ENCODE assay signal across 10 mouse cellular contexts in the genomic region with DNA sequence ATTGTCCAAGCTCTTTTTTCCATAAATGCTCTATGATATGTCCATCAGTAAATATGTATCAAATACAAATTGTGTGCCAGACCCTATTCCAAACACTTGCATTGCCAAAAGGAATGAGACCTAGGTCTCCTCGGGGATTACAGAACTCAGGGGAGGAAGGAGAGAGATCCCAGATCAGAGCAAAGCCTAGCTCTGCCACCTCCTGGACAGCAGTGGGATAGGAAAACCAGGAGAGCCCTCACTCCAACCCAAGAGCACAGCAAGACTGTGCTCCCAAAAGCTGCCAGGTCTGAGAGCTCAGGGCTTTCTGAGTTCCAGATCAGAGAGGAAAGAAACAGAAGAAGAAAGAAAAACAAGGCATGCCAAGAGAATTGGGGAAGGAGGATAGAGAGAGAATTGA. TPM values are rescaled to one million over a fixed set of nuclear protein-coding genes. Genes with fewer than 3 reads are reported as not detected.
DNase-seq lines count a peak whose midpoint lies in the region; ATAC-seq and TF ChIP-seq lines count a peak whose summit lies in the region.
"Had no signal": no experiment of that assay in that cellular context is flagged by ENCODE, and none has a peak within 500 bp of the region (broad histone marks: within the 10 kb centered on the region; RNA-seq: fewer than 3 reads in every experiment).

No protein-coding gene starts in this region.

- no peak for TF ChIP-seq POLR2A in brain, embryonic 14.5 days (IDR thresholded peaks at IDR 0.05; ENCODE audit: borderline replicate concordance, extremely low read depth, insufficient read depth, insufficient read length, poor library complexity, severe bottlenecking)

- no peak overlapping the region for H3K4me2 ChIP-seq in heart, embryonic 11.5 days
- H3K4me2 ChIP-seq in intestine, embryonic 15.5 days (replicated peaks), result no peak overlapping the region
- H3K4me2 ChIP-seq: heart, embryonic 15.5 days had no signal

- ATAC-seq in heart, embryonic 11.5 days (replicated peaks; ENCODE audit: insufficient number of reproducible peaks, low FRiP score, low TSS enrichment), result no peak
- ATAC-seq in intestine, embryonic 15.5 days, result no peak

- H3K4me3 ChIP-seq in heart, embryonic 10.5 days, result no peak overlapping the region
- H3K4me3 ChIP-seq in heart, embryonic 11.5 days (ENCODE audit: low read depth, low read length), result no peak overlapping the region
- no peak overlapping the region for H3K4me3 ChIP-seq in forebrain, embryonic 10.5 days
- no peak overlapping the region for H3K4me3 ChIP-seq in intestine, embryonic 15.5 days (replicated peaks)
- H3K4me3 ChIP-seq: heart, embryonic 15.5 days had no signal

- H3K4me1 ChIP-seq in heart, embryonic 10.5 days, result no peaks in the 10 kb centered on the region
- H3K4me1 ChIP-seq in heart, embryonic 11.5 days (ENCODE audit: control insufficient read depth, insufficient read depth, low read length), result no peaks in the 10 kb centered on the region
- no peaks in the 10 kb centered on the region for H3K4me1 ChIP-seq in forebrain, embryonic 10.5 days
- H3K4me1 ChIP-seq in intestine, embryonic 15.5 days (replicated peaks), result no peaks in the 10 kb centered on the region
- H3K4me1 ChIP-seq: heart, embryonic 15.5 days had no signal

- H3K36me3 ChIP-seq in heart, embryonic 10.5 days, result no peaks in the 10 kb centered on the region
- no peaks in the 10 kb centered on the region for H3K36me3 ChIP-seq in heart, embryonic 11.5 days (ENCODE audit: control insufficient read depth, insufficient read depth, low read length)
- no peaks in the 10 kb centered on the region for H3K36me3 ChIP-seq in forebrain, embryonic 10.5 days (replicated peaks)
- H3K36me3 ChIP-seq in intestine, embryonic 15.5 days, result no peaks in the 10 kb centered on the region
- H3K36me3 ChIP-seq: heart, embryonic 15.5 days had no signal

- H3K27ac ChIP-seq in heart, embryonic 10.5 days, result no peak overlapping the region
- H3K27ac ChIP-seq in heart, embryonic 11.5 days (ENCODE audit: low read depth, low read length), result no peak overlapping the region
- no peak overlapping the region for H3K27ac ChIP-seq in forebrain, embryonic 10.5 days
- no peak overlapping the region for H3K27ac ChIP-seq in intestine, embryonic 15.5 days
- H3K27ac ChIP-seq: heart, embryonic 15.5 days had no signal

- H3K9ac ChIP-seq in heart, embryonic 11.5 days (ENCODE audit: low read depth, low read length), result no peak overlapping the region
- H3K9ac ChIP-seq in intestine, embryonic 15.5 days, result no peak overlapping the region
- H3K9ac ChIP-seq: heart, embryonic 15.5 days had no signal

- peaks cover 10% of the 10 kb centered on the region for H3K27me3 ChIP-seq in heart, embryonic 10.5 days (ENCODE audit: insufficient read depth, poor library complexity, severe bottlenecking)
- H3K27me3 ChIP-seq in heart, embryonic 11.5 days (ENCODE audit: control insufficient read depth, insufficient read depth, low read length), result no peaks in the 10 kb centered on the region; the same call in 1 of the 2 replicates
- no peaks in the 10 kb centered on the region for H3K27me3 ChIP-seq in forebrain, embryonic 10.5 days (ENCODE audit: poor library complexity, severe bottlenecking)
- H3K27me3 ChIP-seq in intestine, embryonic 15.5 days (replicated peaks), result no peaks in the 10 kb centered on the region

- 8% methylated on average over 1 of the region's 1 CpGs for WGBS in heart, embryonic 10.5 days
- 21% methylated on average over 1 of the region's 1 CpGs for WGBS in heart, embryonic 11.5 days (ENCODE audit: insufficient replicate concordance)
- WGBS in forebrain, embryonic 10.5 days, result 19% methylated on average over 1 of the region's 1 CpGs
- WGBS in intestine, embryonic 15.5 days, result 7% methylated on average over 1 of the region's 1 CpGs

- peak; percentile 48; the same call in 1 of the 2 replicates for TF ChIP-seq CTCF in brain, embryonic 14.5 days (IDR thresholded peaks at IDR 0.05; ENCODE audit: borderline replicate concordance, extremely low read depth, insufficient read depth, insufficient read length)

- peak; percentile 64 for DNase-seq in heart, embryonic 10.5 days (ENCODE audit: low spot score)
- DNase-seq in right cerebral cortex, postnatal 14 days, result peak; percentile 36
- DNase-seq in right cerebral cortex, postnatal 36 days (ENCODE audit: low spot score in 2 of 2), result no peak
- peak; percentile 19 for DNase-seq in brain, embryonic 14.5 days (ENCODE audit: low read depth)
- peak; percentile 57 for DNase-seq in retina, embryonic 14.5 days (ENCODE audit: low spot score)
- DNase-seq in forebrain, embryonic 10.5 days (ENCODE audit: extremely low spot score, low spot score), result no peak

- H3K9me3 ChIP-seq in heart, embryonic 10.5 days, result no peaks in the 10 kb centered on the region
- H3K9me3 ChIP-seq in heart, embryonic 11.5 days (replicated peaks; ENCODE audit: control insufficient read depth, low read length), result no peaks in the 10 kb centered on the region
- H3K9me3 ChIP-seq in forebrain, embryonic 10.5 days, result no peaks in the 10 kb centered on the region
- no peaks in the 10 kb centered on the region for H3K9me3 ChIP-seq in intestine, embryonic 15.5 days
- H3K9me3 ChIP-seq: heart, embryonic 15.5 days had no signal

RNA-seq across cellular contexts. Expression of gene Gm5678, which starts 1.2 kb away (rescaled TPM):
- not detected in 2 replicates for polyA plus RNA-seq in heart, embryonic 10.5 days (2016; fragmentation: Nextera tagmentation; extraction: Ambion mirVana)
- not detected in 2 replicates for polyA plus RNA-seq in heart, embryonic 11.5 days (2014; fragmentation: Nextera tagmentation; extraction: Ambion mirVana)
- polyA plus RNA-seq in brain, embryonic 14.5 days (2012; rRNA removed), result 0.08 and 0.10 TPM in 2 replicates
- not detected in 2 replicates for polyA plus RNA-seq in forebrain, embryonic 10.5 days (2016; fragmentation: Nextera tagmentation; extraction: Ambion mirVana)
- polyA plus RNA-seq in intestine, embryonic 15.5 days (2015; fragmentation: Nextera tagmentation; extraction: Ambion mirVana), result not detected in 2 replicates
- polyA plus RNA-seq: heart, embryonic 15.5 days; liver, embryonic 16.5 days had no signal

RNA-seq across cellular contexts. Expression of gene Cbr1, which starts 21.1 kb away (rescaled TPM):
- polyA plus RNA-seq in heart, embryonic 10.5 days (2016; fragmentation: Nextera tagmentation; extraction: Ambion mirVana), result 51.5 and 71.7 TPM in 2 replicates
- 61.0 and 65.9 TPM in 2 replicates for polyA plus RNA-seq in heart, embryonic 11.5 days (2014; fragmentation: Nextera tagmentation; extraction: Ambion mirVana)
- 159 and 202 TPM in 2 replicates for polyA plus RNA-seq in brain, embryonic 14.5 days (2012; rRNA removed)
- 81.9 and 84.7 TPM in 2 replicates for polyA plus RNA-seq in forebrain, embryonic 10.5 days (2016; fragmentation: Nextera tagmentation; extraction: Ambion mirVana)
- 119 and 122 TPM in 2 replicates for polyA plus RNA-seq in intestine, embryonic 15.5 days (2015; fragmentation: Nextera tagmentation; extraction: Ambion mirVana)

RNA-seq across cellular contexts. Expression of gene Setd4, which starts 22.9 kb away (rescaled TPM):
- 8.1 and 12.1 TPM in 2 replicates for polyA plus RNA-seq in heart, embryonic 10.5 days (2016; fragmentation: Nextera tagmentation; extraction: Ambion mirVana)
- polyA plus RNA-seq in heart, embryonic 11.5 days (2014; fragmentation: Nextera tagmentation; extraction: Ambion mirVana), result 6.1 and 6.2 TPM in 2 replicates
- 18.2 and 20.4 TPM in 2 replicates for polyA plus RNA-seq in brain, embryonic 14.5 days (2012; rRNA removed)
- polyA plus RNA-seq in forebrain, embryonic 10.5 days (2016; fragmentation: Nextera tagmentation; extraction: Ambion mirVana), result 14.9 and 15.8 TPM in 2 replicates
- polyA plus RNA-seq in intestine, embryonic 15.5 days (2015; fragmentation: Nextera tagmentation; extraction: Ambion mirVana), result 8.7 and 9.9 TPM in 2 replicates

RNA-seq across cellular contexts. Expression of gene Cbr3, which starts 56.3 kb away (rescaled TPM):
- 0.20 and 0.23 TPM in 2 replicates for polyA plus RNA-seq in heart, embryonic 10.5 days (2016; fragmentation: Nextera tagmentation; extraction: Ambion mirVana)
- polyA plus RNA-seq in heart, embryonic 11.5 days (2014; fragmentation: Nextera tagmentation; extraction: Ambion mirVana), result 0.25 and 0.36 TPM in 2 replicates
- 1.4 and 1.7 TPM in 2 replicates for polyA plus RNA-seq in brain, embryonic 14.5 days (2012; rRNA removed)
- 0.62 and 0.92 TPM in 2 replicates for polyA plus RNA-seq in forebrain, embryonic 10.5 days (2016; fragmentation: Nextera tagmentation; extraction: Ambion mirVana)
- 2.1 and 2.4 TPM in 2 replicates for polyA plus RNA-seq in intestine, embryonic 15.5 days (2015; fragmentation: Nextera tagmentation; extraction: Ambion mirVana)

Comparison
In these comparisons a context has a peak if more than half of its experiments do, and no peak if none do; other contexts are left out.
1. DNase-seq: peak in heart, embryonic 10.5 days (single experiment), right cerebral cortex, postnatal 14 days (single experiment), brain, embryonic 14.5 days (single experiment) and retina, embryonic 14.5 days (single experiment); none in right cerebral cortex, postnatal 36 days (0 of 2) and forebrain, embryonic 10.5 days (single experiment).